Mouse (Mus musculus) hindbrain, embryonic 11.5 days (tissue): Measurements from ENCODE around the gene Spc24. TPM values are rescaled to one million over a fixed set of nuclear protein-coding genes. Genes with fewer than 3 reads are reported as not detected.

ENCODE experiments used
- ATAC-seq: fragments of 200-750 bp; cut with Nextera tagmentation; 2 replicates; pipeline ENCODE4 v1.8.0; 2017; ENCODE audit warnings: mild to moderate bottlenecking, moderate TSS enrichment, moderate library complexity; ENCODE audit not compliant: low FRiP score
- DNase-seq: peaks from one replicate; pipeline ENCODE4 v3.0.0-alpha.2; 2015; ENCODE audit warnings: low spot score
- H3K27ac ChIP-seq: fragments of 300-500 bp; sonication (generic); 2 replicates; pipeline ENCODE4 v1.5.1; 2014; ENCODE audit warnings: mild to moderate bottlenecking, low read depth, low read length
- H3K27me3 ChIP-seq: fragments of 300-500 bp; sonication (generic); 2 replicates; pipeline ENCODE4 v1.6.1; 2014; ENCODE audit warnings: mild to moderate bottlenecking, low read length, moderate library complexity, mixed read lengths; ENCODE audit not compliant: control insufficient read depth, insufficient read depth
- H3K36me3 ChIP-seq: fragments of 300-500 bp; sonication (generic); 2 replicates; pipeline ENCODE4 v1.6.1; 2014; ENCODE audit warnings: mild to moderate bottlenecking, low read length, moderate library complexity, mixed read lengths; ENCODE audit not compliant: control insufficient read depth, insufficient read depth
- H3K4me1 ChIP-seq: fragments of 300-500 bp; sonication (generic); replicated peaks from 2 replicates; pipeline ENCODE4 v1.6.1; 2014; ENCODE audit warnings: low read length, mixed read lengths; ENCODE audit not compliant: control insufficient read depth, insufficient read depth
- H3K4me2 ChIP-seq: fragments of 300-500 bp; sonication (generic); replicated peaks from 2 replicates; pipeline ENCODE4 v1.6.1; 2014; ENCODE audit warnings: mild to moderate bottlenecking, low read depth, low read length
- H3K4me3 ChIP-seq: fragments of 300-500 bp; sonication (generic); 2 replicates; pipeline ENCODE4 v1.5.1; 2014; ENCODE audit warnings: low read depth, low read length
- H3K9ac ChIP-seq: fragments of 300-500 bp; sonication (generic); 2 replicates; pipeline ENCODE4 v1.6.1; 2014; ENCODE audit warnings: low read depth, low read length
- H3K9me3 ChIP-seq: fragments of 300-500 bp; sonication (generic); 2 replicates; pipeline ENCODE4 v1.6.1; 2016; ENCODE audit warnings: low read length; ENCODE audit not compliant: control insufficient read depth
- WGBS: fragments of 180-500 bp; shearing (Covaris S2); extraction: QIAGEN DNeasy Blood & Tissue Kit; methylation state at CpG from one replicate; pipeline ENCODE4 v1.1.7; 2014; 5-methylcytosine and 5-hydroxymethylcytosine counted together
- polyA plus RNA-seq: library from polyadenylated mRNA; unstranded; fragments of >200 nt; fragmentation: Nextera tagmentation; extraction: Ambion mirVana; gene quantifications from 2 replicates; pipeline ENCODE4 v1.2.1, GENCODE M21; 2014

Gene Spc24
- polyA plus RNA-seq, 1 experiment from 2014 or later: 94.3 TPM

DNA sequence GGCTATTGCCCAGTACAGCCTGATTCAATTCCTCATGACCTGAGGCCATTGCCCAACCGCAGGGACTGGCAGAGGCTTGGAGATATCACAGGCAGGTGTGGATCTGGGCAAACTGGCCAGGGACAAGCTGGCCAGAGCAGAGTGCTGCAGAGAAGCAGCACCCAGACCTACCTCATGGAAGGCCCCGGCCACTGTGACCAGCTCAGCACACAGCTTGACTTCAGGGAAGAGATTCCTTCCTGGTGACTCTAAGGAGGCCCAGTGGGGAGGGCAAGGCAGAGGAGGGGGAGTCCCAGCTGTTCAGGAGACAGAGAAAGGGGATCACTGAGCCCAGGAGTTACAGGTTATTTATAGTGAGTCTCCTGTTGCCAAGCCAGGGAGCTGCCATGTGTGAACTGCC, 39.1 kb downstream of the Spc24 start:
- 0 out of 2 replicates have a peak, but pooled peaks cover 3% of the 10 kb centered on the region for H3K36me3 ChIP-seq
- WGBS: 78% methylated on average over 2 of the region's 2 CpGs
- ATAC-seq (no peak), DNase-seq (no peak)
- no peaks in the 10 kb centered on the region for H3K9me3 ChIP-seq
- no peak overlapping the region for H3K4me3 ChIP-seq
- no peaks in the 10 kb centered on the region for H3K27me3 ChIP-seq
- no peak overlapping the region for H3K27ac ChIP-seq
- H3K4me1 ChIP-seq: peaks cover 4% of the 10 kb centered on the region
- H3K4me2 ChIP-seq: no peak overlapping the region
- H3K9ac ChIP-seq: no peak overlapping the region

GRCm38 (mm10) chr9:21717015-21717414, 43.1 kb downstream of the Spc24 start:
- Histone ChIP-seq H3K36me3 (no peaks in the 10 kb centered on the region), H3K4me2 (no peak overlapping the region), H3K4me1 (no peaks in the 10 kb centered on the region), H3K27me3 (no peaks in the 10 kb centered on the region), H3K27ac (no peak overlapping the region), H3K9ac (no peak overlapping the region), H3K9me3 (no peaks in the 10 kb centered on the region), H3K4me3 (no peak overlapping the region)
- no peak for ATAC-seq
- no peak for DNase-seq
- 89% methylated on average over 2 of the region's 2 CpGs for WGBS

DNA sequence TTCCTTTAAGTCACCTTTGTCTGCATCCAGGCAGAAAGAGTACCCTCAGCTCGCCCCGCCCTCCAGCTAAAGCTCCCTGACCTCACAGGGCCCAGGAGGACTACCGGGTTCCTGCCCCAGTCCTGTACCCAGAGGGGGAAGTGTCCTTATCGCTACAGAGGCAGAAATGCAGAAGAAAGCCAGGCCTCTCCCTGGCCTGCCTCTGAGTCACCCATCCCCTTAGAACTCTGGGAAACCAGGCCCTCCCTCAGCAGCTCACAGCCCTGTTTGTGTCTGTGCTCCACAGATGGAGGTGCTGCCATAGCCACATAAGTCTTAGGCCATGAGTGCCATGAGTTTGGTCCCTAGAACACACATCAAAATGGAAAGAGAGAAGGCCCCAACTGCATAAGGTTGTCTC, 44.8 kb downstream of the Spc24 start:
- no peaks in the 10 kb centered on the region for H3K4me1 ChIP-seq
- H3K9me3 ChIP-seq: no peaks in the 10 kb centered on the region
- no peak overlapping the region for H3K9ac ChIP-seq
- ATAC-seq (no peak), DNase-seq (no peak)
- H3K27ac ChIP-seq: no peak overlapping the region
- H3K4me2 ChIP-seq: no peak overlapping the region
- WGBS: 53% methylated on average over 4 of the region's 4 CpGs
- H3K27me3 ChIP-seq: no peaks in the 10 kb centered on the region
- H3K36me3 ChIP-seq: no peaks in the 10 kb centered on the region
- H3K4me3 ChIP-seq: no peak overlapping the region

DNA sequence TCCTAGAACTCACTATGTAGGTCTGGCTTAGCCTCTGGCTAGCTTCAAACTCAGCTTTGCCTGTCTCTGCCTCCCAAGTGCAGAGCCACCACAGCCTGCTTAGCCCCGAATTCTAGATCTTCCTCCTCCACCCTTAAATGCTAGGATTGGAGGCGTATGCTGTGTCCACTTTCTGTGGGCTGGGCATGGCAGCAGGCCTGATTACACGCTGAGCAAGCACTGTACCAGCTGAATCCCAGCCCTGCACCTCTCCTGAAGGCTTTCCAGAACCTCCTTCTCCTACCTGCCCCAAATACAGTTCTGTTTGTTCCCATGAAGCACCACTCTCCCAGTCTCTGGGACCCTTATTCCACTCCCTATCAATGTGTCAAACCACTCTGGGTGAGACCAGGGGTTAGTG, 50.8 kb downstream of the Spc24 start:
- Histone ChIP-seq H3K4me1 (no peaks in the 10 kb centered on the region), H3K36me3 (peaks cover 13% of the 10 kb centered on the region; the same call in 1 of the 2 replicates), H3K4me2 (no peak overlapping the region), H3K9ac (no peak overlapping the region), H3K9me3 (no peaks in the 10 kb centered on the region), H3K4me3 (no peak overlapping the region), H3K27me3 (no peaks in the 10 kb centered on the region), H3K27ac (no peak overlapping the region)
- no peak for ATAC-seq
- DNase-seq: no peak
- 92% methylated on average over 3 of the region's 3 CpGs for WGBS

DNA sequence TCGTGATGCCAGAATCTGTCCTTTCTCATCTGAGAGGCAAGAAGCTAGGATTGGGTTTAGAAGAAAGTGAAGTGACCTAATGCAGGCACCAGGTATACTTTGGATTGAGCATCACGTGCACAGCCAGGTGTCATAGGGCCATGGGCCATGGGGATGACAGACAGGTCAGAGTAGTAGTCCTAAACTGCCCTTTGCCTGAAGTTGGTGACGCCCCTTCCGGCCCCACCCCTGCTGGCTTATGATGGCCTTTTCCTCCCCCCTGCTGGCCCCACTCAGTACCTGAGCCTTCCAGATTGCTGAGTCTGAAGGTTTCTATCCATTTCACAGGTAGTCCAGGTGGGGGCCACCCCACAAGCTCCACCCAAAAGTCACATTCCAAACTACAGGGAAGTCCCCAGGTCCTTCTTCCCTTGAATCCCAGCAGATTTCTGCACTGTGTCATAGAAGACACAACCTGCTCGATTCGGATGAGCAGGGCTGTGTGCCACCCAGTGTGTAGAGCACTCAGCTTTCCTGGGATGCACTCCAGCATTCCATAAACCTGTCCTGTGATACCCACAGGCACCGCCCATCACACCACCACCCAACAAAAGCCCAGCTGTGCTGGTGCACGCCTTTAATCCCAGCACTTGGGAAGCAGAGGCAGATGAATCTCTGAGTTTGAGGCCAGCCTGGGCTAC, 53.4 kb downstream of the Spc24 start:
- no peak overlapping the region for H3K9ac ChIP-seq
- H3K27ac ChIP-seq: no peak overlapping the region
- H3K4me2 ChIP-seq: no peak overlapping the region
- no peaks in the 10 kb centered on the region for H3K4me1 ChIP-seq
- ATAC-seq (no peak), DNase-seq (no peak)
- peaks cover 21% of the 10 kb centered on the region; the same call in 1 of the 2 replicates for H3K36me3 ChIP-seq
- H3K4me3 ChIP-seq: no peak overlapping the region
- 91% methylated on average over 8 of the region's 8 CpGs for WGBS
- H3K27me3 ChIP-seq: no peaks in the 10 kb centered on the region
- no peaks in the 10 kb centered on the region for H3K9me3 ChIP-seq

GRCm38 (mm10) chr9:21706085-21706484, 54.0 kb downstream of the Spc24 start:
- no peak overlapping the region for H3K27ac ChIP-seq
- peaks cover 21% of the 10 kb centered on the region; the same call in 1 of the 2 replicates for H3K36me3 ChIP-seq
- no peak for DNase-seq

More at GRCm38 (mm10) chr9:21706085-21706484, 54.0 kb downstream of the Spc24 start:
- no peaks in the 10 kb centered on the region for H3K4me1 ChIP-seq
- H3K9me3 ChIP-seq: no peaks in the 10 kb centered on the region
- H3K9ac ChIP-seq: no peak overlapping the region
- no peak for ATAC-seq
- H3K4me2 ChIP-seq: no peak overlapping the region
- no peaks in the 10 kb centered on the region for H3K27me3 ChIP-seq
- 91% methylated on average over 4 of the region's 4 CpGs for WGBS
- H3K4me3 ChIP-seq: no peak overlapping the region

Other genes starting within 250 kb of the Spc24 start
- 2.6 and 5.3 TPM in 2 replicates for gene AB124611, start 234.1 kb downstream of the Spc24 start, polyA plus RNA-seq
- gene Carm1, start 213.4 kb downstream of the Spc24 start, polyA plus RNA-seq: 50.1 and 59.7 TPM in 2 replicates
- 53.9 and 61.7 TPM in 2 replicates for gene Timm29, start 167.6 kb downstream of the Spc24 start, polyA plus RNA-seq
- 16.0 and 16.9 TPM in 2 replicates for gene Yipf2, start 167.5 kb downstream of the Spc24 start, polyA plus RNA-seq
- 142 and 146 TPM in 2 replicates for gene Smarca4, start 144.1 kb downstream of the Spc24 start, polyA plus RNA-seq
- 17.9 and 22.0 TPM in 2 replicates for gene Ldlr, start 36.8 kb downstream of the Spc24 start, polyA plus RNA-seq
- gene Kank2, start 38.4 kb upstream of the Spc24 start, polyA plus RNA-seq: 4.1 and 4.7 TPM in 2 replicates
- 0.74 TPM in 1 of 2 replicates, not detected in the other for gene Angptl8, start 75.2 kb upstream of the Spc24 start, polyA plus RNA-seq
- 16.3 and 21.4 TPM in 2 replicates for gene Dock6, start 92.3 kb upstream of the Spc24 start, polyA plus RNA-seq
- 8.6 and 9.5 TPM in 2 replicates for gene Rab3d, start 157.9 kb upstream of the Spc24 start, polyA plus RNA-seq
- 3.3 and 3.9 TPM in 2 replicates for gene Ccdc159, start 167.2 kb upstream of the Spc24 start, polyA plus RNA-seq
- 34.7 and 39.3 TPM in 2 replicates for gene Tmem205, start 167.3 kb upstream of the Spc24 start, polyA plus RNA-seq
- 21.0 and 22.3 TPM in 2 replicates for gene Plppr2, start 176.7 kb upstream of the Spc24 start, polyA plus RNA-seq
- 14.6 and 20.4 TPM in 2 replicates for gene Swsap1, start 195.5 kb upstream of the Spc24 start, polyA plus RNA-seq
- 4.2 and 5.2 TPM in 2 replicates for gene Epor, start 203.2 kb upstream of the Spc24 start, polyA plus RNA-seq
- 2.0 and 2.1 TPM in 2 replicates for gene Rgl3, start 229.1 kb upstream of the Spc24 start, polyA plus RNA-seq
- gene Ccdc151, start 242.3 kb upstream of the Spc24 start, polyA plus RNA-seq: 5.5 and 5.7 TPM in 2 replicates
- 84.6 TPM in 2 replicates for gene Prkcsh, start 242.5 kb upstream of the Spc24 start, polyA plus RNA-seq